Mouse (Mus musculus) intestine, postnatal 0 days (tissue): ENCODE data around the gene Sgms1. TPM values are rescaled to one million over a fixed set of nuclear protein-coding genes. Genes with fewer than 3 reads are reported as not detected.
"Not testable (repeated sequence)": the region's sequence is repeated elsewhere in the genome, so short reads cannot be mapped to it uniquely, and the experiment has no call there.

Source experiments
- ATAC-seq: fragments of 200-750 bp; cut with Nextera tagmentation; 2 replicates; pipeline ENCODE4 v1.8.0; 2017; ENCODE audit warnings: mild to moderate bottlenecking, moderate TSS enrichment, moderate library complexity
- H3K27ac ChIP-seq: fragments of 300-500 bp; sonication (generic); 2 replicates; pipeline ENCODE4 v1.5.1; 2014; ENCODE audit warnings: mild to moderate bottlenecking, low read depth, low read length, moderate library complexity
- H3K27me3 ChIP-seq: fragments of 300-500 bp; sonication (generic); replicated peaks from 2 replicates; pipeline ENCODE4 v1.6.1; 2014; ENCODE audit warnings: low read length, mixed read lengths; ENCODE audit not compliant: control insufficient read depth, insufficient read depth
- H3K36me3 ChIP-seq: fragments of 300-500 bp; sonication (generic); 2 replicates; pipeline ENCODE4 v1.6.1; 2014; ENCODE audit warnings: mild to moderate bottlenecking, moderate library complexity; ENCODE audit not compliant: control insufficient read depth, insufficient read depth
- H3K4me1 ChIP-seq: fragments of 300-500 bp; sonication (generic); replicated peaks from 2 replicates; pipeline ENCODE4 v1.6.1; 2014; ENCODE audit warnings: antibody characterized with exemption, low read length, mixed read lengths; ENCODE audit not compliant: control insufficient read depth, insufficient read depth
- H3K4me2 ChIP-seq: fragments of 300-500 bp; sonication (generic); replicated peaks from 2 replicates; pipeline ENCODE4 v1.6.1; 2014; ENCODE audit warnings: low read depth, mild to moderate bottlenecking, moderate library complexity
- H3K4me3 ChIP-seq: fragments of 300-500 bp; sonication (generic); 2 replicates; pipeline ENCODE4 v1.5.1; 2014; ENCODE audit warnings: low read depth, low read length
- H3K9ac ChIP-seq: fragments of 300-500 bp; sonication (generic); 2 replicates; pipeline ENCODE4 v1.6.1; 2014; ENCODE audit warnings: mild to moderate bottlenecking, low read depth, low read length
- H3K9me3 ChIP-seq: fragments of 300-500 bp; sonication (generic); 2 replicates; pipeline ENCODE4 v1.6.1; 2016; ENCODE audit warnings: mixed run types; ENCODE audit not compliant: control insufficient read depth
- CTCF ChIP-seq: sonication (generic); IDR thresholded peaks from 2 replicates; pipeline ENCODE4 v1.5.1; 2016; ENCODE audit warnings: low read depth, mild to moderate bottlenecking, control low read depth, antibody characterized with exemption, moderate library complexity
- WGBS: fragments of 180-500 bp; shearing (Covaris S2); extraction: QIAGEN DNeasy Blood & Tissue Kit; methylation state at CpG from one replicate; pipeline ENCODE4 v1.1.7; 2014; 5-methylcytosine and 5-hydroxymethylcytosine counted together
- polyA plus RNA-seq: library from polyadenylated mRNA; unstranded; fragments of >200 nt; fragmentation: Nextera tagmentation; extraction: Ambion mirVana; gene quantifications from 2 replicates; pipeline ENCODE4 v1.2.1, GENCODE M21; 2015

The Sgms1 gene
- polyA plus RNA-seq, 1 experiment from 2014 or later, result 18.6 TPM

DNA sequence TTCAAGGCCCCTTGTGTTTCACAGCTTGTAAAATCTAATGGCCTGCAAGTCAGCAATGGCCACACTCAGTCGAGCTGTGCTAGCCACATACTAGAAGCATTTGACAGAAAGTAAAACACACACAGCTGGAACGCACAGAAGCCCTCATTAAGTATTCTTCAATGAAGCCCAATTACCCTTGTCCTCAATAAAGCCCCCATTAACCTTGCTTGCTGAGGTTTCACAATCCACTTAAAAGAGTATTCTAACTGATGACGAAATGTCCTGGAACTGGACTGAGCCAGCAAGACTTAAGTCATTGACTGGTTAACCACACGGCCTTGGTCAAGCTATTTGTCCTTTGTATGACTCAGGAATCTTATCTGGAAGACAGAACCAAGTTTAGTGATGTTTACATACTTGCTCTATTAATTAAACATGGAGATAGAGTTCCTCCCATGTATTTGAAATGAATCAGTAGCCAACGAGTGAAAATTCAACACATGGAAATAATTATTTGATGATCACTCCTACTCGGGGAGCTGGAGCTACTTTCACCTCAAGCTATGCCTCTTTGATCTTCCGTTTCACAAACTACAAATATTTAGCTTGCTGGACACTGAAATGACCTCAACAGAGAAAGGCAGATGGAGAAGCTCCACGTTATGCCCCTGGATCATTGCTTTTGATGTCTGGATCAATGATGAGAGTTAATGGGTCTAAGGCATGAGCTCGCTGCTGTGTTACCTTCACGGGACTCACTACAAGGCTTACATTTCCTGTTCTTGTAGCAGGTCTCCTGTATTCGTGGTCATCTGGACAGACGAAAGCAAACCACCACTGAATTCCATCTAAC lies 69.8 kb downstream of the Sgms1 start:
- H3K27me3 ChIP-seq, result no peaks in the 10 kb centered on the region
- H3K9me3 ChIP-seq, result no peaks in the 10 kb centered on the region
- peak overlapping the region; percentile 22 for H3K4me2 ChIP-seq
- 34% methylated on average over 12 of the region's 12 CpGs for WGBS
- peaks cover 2% of the 10 kb centered on the region; the same call in 1 of the 2 replicates for H3K4me1 ChIP-seq
- no peak overlapping the region for H3K9ac ChIP-seq
- H3K4me3 ChIP-seq, result no peak overlapping the region
- peak overlapping the region; percentile 67 for H3K27ac ChIP-seq
- no peak for TF ChIP-seq CTCF
- no peaks in the 10 kb centered on the region for H3K36me3 ChIP-seq
- ATAC-seq, result peak; percentile 44

DNA sequence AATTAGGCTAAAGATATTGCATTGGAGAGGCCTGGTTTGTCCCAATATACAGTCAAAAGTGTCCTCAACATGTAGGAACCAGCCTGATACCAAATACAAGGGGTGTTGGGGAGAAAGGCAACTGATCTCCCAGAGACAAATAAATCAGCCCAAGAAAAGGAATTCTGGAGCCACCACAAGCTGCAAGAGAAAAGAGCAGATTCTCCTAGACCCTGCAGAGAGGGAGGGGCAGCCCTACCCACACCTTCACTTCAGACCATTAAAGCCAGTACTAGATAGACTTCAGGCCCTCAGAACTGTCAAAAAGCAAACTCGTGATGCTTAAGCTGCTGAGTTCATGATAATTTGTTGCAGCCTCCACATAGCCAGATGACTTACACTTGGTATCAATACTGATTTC lies 70.5 kb downstream of the Sgms1 start:
- no peak for TF ChIP-seq CTCF
- peaks cover 2% of the 10 kb centered on the region; the same call in 1 of the 2 replicates for H3K4me1 ChIP-seq
- WGBS, result 73% methylated on average over 1 of the region's 1 CpGs
- no peaks in the 10 kb centered on the region for H3K9me3 ChIP-seq
- no peaks in the 10 kb centered on the region for H3K36me3 ChIP-seq
- no peak for ATAC-seq
- H3K27me3 ChIP-seq, result no peaks in the 10 kb centered on the region
- H3K9ac ChIP-seq, result no peak overlapping the region
- no peak overlapping the region for H3K4me2 ChIP-seq
- peak overlapping the region; percentile 67 for H3K27ac ChIP-seq
- no peak overlapping the region for H3K4me3 ChIP-seq

DNA sequence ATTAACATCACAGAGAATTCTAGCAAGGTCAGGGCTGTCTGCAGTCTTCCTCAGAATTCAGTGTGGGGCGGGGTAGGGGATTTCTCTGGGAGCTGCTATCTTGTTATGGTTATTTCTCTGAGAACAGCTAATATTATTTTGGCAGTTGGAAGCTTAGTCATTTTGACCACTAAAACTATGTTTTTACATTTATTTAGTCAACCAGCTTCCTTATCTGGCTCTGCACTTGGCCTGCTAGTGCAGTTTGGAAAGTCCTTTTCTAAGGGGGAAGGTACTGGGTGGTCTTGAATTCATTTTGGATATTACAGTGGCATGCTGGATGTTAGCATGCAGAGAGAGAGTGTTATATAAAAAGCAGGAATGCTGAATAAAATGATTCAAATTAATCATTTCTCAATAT lies 72.2 kb downstream of the Sgms1 start:
- not testable (repeated sequence) for H3K27ac ChIP-seq, H3K9ac ChIP-seq, H3K4me2 ChIP-seq, H3K4me3 ChIP-seq, ATAC-seq, H3K4me1 ChIP-seq, H3K27me3 ChIP-seq, H3K36me3 ChIP-seq, H3K9me3 ChIP-seq
- 100% methylated on average over 1 of the region's 1 CpGs for WGBS

DNA sequence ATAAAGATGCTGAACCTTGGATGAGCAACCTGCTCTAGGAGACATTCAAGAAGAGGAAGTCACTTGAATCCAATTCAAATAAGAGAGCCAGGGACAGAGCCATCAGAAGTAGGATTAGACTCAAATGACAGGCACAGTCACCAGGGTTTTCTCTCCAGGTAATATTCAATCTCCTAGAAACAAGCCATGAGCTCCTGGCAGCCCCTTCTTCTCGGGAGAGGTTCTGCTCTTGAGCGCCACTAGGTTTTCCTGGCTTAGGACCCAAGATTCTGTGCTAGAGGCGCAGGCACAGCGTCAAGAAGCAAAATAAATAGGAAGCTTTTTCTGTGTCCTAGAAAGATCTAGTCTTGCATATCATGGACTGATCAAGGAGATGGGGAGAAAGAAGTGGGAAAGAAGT lies 76.2 kb downstream of the Sgms1 start:
- H3K9ac ChIP-seq, result no peak overlapping the region
- no peak for TF ChIP-seq CTCF
- no peaks in the 10 kb centered on the region for H3K27me3 ChIP-seq
- no peaks in the 10 kb centered on the region for H3K36me3 ChIP-seq
- H3K4me2 ChIP-seq, result no peak overlapping the region
- WGBS, result 89% methylated on average over 4 of the region's 4 CpGs
- no peaks in the 10 kb centered on the region for H3K9me3 ChIP-seq
- no peak overlapping the region for H3K27ac ChIP-seq
- no peaks in the 10 kb centered on the region for H3K4me1 ChIP-seq
- ATAC-seq, result no peak
- no peak overlapping the region for H3K4me3 ChIP-seq

DNA sequence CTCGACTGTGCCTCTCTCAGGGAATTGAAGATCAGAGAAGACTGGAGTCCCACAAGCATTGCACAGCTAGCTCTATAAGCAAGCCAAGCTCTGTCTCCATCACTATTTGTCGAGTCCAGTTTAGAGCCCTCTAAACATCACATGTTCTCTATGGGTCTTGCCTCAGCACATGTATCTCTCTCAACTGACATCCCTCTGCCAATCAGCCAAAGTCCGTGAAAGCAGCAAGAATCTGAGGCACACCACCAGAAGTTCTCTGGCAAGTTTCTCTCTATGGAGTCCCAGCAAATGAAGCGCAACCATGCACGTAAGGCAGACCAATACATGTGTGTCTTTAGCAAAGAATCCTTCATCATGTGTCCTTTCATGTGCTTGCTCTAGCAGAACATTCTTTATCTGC lies 77.8 kb downstream of the Sgms1 start:
- no peaks in the 10 kb centered on the region for H3K9me3 ChIP-seq
- no peaks in the 10 kb centered on the region for H3K4me1 ChIP-seq
- H3K9ac ChIP-seq, result no peak overlapping the region
- H3K4me3 ChIP-seq, result no peak overlapping the region
- no peaks in the 10 kb centered on the region for H3K36me3 ChIP-seq
- H3K27ac ChIP-seq, result no peak overlapping the region
- no peak for ATAC-seq
- no peaks in the 10 kb centered on the region for H3K27me3 ChIP-seq
- 91% methylated on average over 5 of the region's 5 CpGs for WGBS
- H3K4me2 ChIP-seq, result no peak overlapping the region
- TF ChIP-seq CTCF, result no peak

DNA sequence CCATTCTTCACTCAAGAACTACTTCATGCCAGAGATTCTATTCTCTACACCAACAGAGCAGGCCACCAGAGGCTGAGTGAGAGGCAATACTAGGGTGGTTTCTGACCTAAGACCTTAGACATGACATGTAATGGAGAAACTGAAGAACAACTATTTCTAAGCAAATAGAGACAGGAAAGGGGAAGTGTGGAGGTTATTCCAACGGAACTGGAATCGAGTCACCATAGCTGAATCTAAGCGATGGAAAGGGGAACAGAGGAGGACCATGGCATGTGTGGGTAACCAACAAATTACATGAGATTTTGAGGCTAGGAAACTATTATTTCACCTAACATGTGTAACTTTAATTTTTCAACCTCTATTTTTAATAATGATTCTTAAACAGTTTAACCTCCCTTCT lies 78.5 kb downstream of the Sgms1 start:
- Histone ChIP-seq H3K9ac (no peak overlapping the region), H3K4me3 (no peak overlapping the region), H3K36me3 (no peaks in the 10 kb centered on the region), H3K27me3 (no peaks in the 10 kb centered on the region), H3K4me1 (no peaks in the 10 kb centered on the region), H3K27ac (no peak overlapping the region), H3K4me2 (no peak overlapping the region), H3K9me3 (no peaks in the 10 kb centered on the region)
- ATAC-seq, result no peak
- TF ChIP-seq CTCF, result no peak
- 91% methylated on average over 3 of the region's 3 CpGs for WGBS

DNA sequence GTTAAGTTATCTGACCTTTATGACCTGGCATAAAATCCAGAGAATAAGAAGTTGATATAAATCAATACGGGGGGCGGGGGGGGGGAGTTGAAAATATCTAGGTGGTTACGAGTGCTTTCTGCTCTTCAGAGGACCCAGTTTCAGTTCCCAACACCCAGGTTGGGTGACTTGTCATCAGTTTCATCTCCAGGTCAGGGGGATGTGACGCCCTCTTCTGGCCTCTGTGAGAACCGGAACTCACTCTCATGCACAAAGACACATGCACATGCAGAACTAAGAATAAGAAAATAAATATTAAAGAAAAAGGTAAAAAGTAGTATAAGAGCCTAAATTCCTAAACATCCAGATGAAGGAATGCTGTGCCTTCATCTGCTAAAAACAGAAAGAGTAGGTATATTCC lies 79.0 kb downstream of the Sgms1 start:
- no peak for ATAC-seq
- H3K4me3 ChIP-seq, result no peak overlapping the region
- no peaks in the 10 kb centered on the region for H3K27me3 ChIP-seq
- H3K36me3 ChIP-seq, result no peaks in the 10 kb centered on the region
- 91% methylated on average over 5 of the region's 5 CpGs for WGBS
- H3K4me1 ChIP-seq, result peaks cover 4% of the 10 kb centered on the region; the same call in 1 of the 2 replicates
- H3K4me2 ChIP-seq, result no peak overlapping the region
- no peak overlapping the region for H3K27ac ChIP-seq
- 0 out of 2 replicates have a peak, but pooled peaks have one; percentile 21 for TF ChIP-seq CTCF
- no peaks in the 10 kb centered on the region for H3K9me3 ChIP-seq
- no peak overlapping the region for H3K9ac ChIP-seq
